Mouse (Mus musculus): ENCODE measurements around the gene Grid2.

Gene Grid2

GRCm38 (mm10) chr6:63609570-63609969 is 353.9 kb downstream of the Grid2 start:
- in situ Hi-C loops (cut with MboI, MseI) = no loop called here

GRCm38 (mm10) chr6:63635970-63636369 is 380.3 kb downstream of the Grid2 start:
- in situ Hi-C loops (cut with MboI, MseI) = no loop called here

GRCm38 (mm10) chr6:63659423-63659822 is 403.7 kb downstream of the Grid2 start:
- in situ Hi-C loops (cut with MboI, MseI) = no loop called here

- in situ Hi-C loops (cut with MboI, MseI) = loop anchor here in 1 of 2 experiments (10.0 kb wide), 1 partner anchor 619 kb away; no protein-coding TSS in a partner anchor
These were observed 430.0 kb downstream of the Grid2 start for GRCm38 (mm10) chr6:63685689-63686088.

GRCm38 (mm10) chr6:63701684-63702083 is 446.0 kb downstream of the Grid2 start:
- in situ Hi-C loops (cut with MboI, MseI) = loop anchor here in 1 of 2 experiments (10.0 kb wide), 1 partner anchor 257 kb away; no protein-coding TSS in a partner anchor

GRCm38 (mm10) chr6:63733740-63734139 is 478.1 kb downstream of the Grid2 start:
- in situ Hi-C loops (cut with MboI, MseI) = loop anchor here in 1 of 2 experiments (5.0 kb wide), 1 partner anchor 59 kb away; no protein-coding TSS in a partner anchor

- in situ Hi-C loops (cut with MboI, MseI) = no loop called here
These were observed 506.9 kb downstream of the Grid2 start for GRCm38 (mm10) chr6:63762535-63762934.

- in situ Hi-C loops (cut with MboI, MseI) = loop anchor here in 1 of 2 experiments (5.0 kb wide), 1 partner anchor 62 kb away; no protein-coding TSS in a partner anchor
These were observed 539.0 kb downstream of the Grid2 start for GRCm38 (mm10) chr6:63794679-63795078.

- in situ Hi-C loops (cut with MboI, MseI) = no loop called here
These were observed 564.6 kb downstream of the Grid2 start for GRCm38 (mm10) chr6:63820236-63820635.

- in situ Hi-C loops (cut with MboI, MseI) = no loop called here
These were observed 607.0 kb downstream of the Grid2 start for GRCm38 (mm10) chr6:63862628-63863027.

GRCm38 (mm10) chr6:63877088-63877764 is 621.5 kb downstream of the Grid2 start:
- in situ Hi-C loops (cut with MboI, MseI) = no loop called here

- in situ Hi-C loops (cut with MboI, MseI) = no loop called here
These were observed 622.2 kb downstream of the Grid2 start for GRCm38 (mm10) chr6:63877765-63878345.

GRCm38 (mm10) chr6:63894714-63895113 is 639.0 kb downstream of the Grid2 start:
- in situ Hi-C loops (cut with MboI, MseI) = no loop called here

GRCm38 (mm10) chr6:63898171-63898570 is 642.5 kb downstream of the Grid2 start:
- in situ Hi-C loops (cut with MboI, MseI) = no loop called here

- in situ Hi-C loops (cut with MboI, MseI) = loop anchor here in 1 of 2 experiments (10.0 kb wide), 1 partner anchor 1098 kb away; no protein-coding TSS in a partner anchor
These were observed 661.4 kb downstream of the Grid2 start for GRCm38 (mm10) chr6:63917035-63917570.

GRCm38 (mm10) chr6:63921951-63922350 is 666.3 kb downstream of the Grid2 start:
- in situ Hi-C loops (cut with MboI, MseI) = no loop called here

- in situ Hi-C loops (cut with MboI, MseI) = loop anchor here in 1 of 2 experiments (10.0 kb wide), 1 partner anchor 396 kb away; no protein-coding TSS in a partner anchor
These were observed 675.5 kb downstream of the Grid2 start for GRCm38 (mm10) chr6:63931201-63931600.

GRCm38 (mm10) chr6:63946721-63947120 is 691.0 kb downstream of the Grid2 start:
- in situ Hi-C loops (cut with MboI, MseI) = no loop called here

- in situ Hi-C loops (cut with MboI, MseI) = no loop called here
These were observed 708.1 kb downstream of the Grid2 start for GRCm38 (mm10) chr6:63963789-63964188.

- in situ Hi-C loops (cut with MboI, MseI) = no loop called here
These were observed 708.6 kb downstream of the Grid2 start for GRCm38 (mm10) chr6:63964269-63964668.

- in situ Hi-C loops (cut with MboI, MseI) = no loop called here
These were observed 709.1 kb downstream of the Grid2 start for GRCm38 (mm10) chr6:63964735-63965134.

- in situ Hi-C loops (cut with MboI, MseI) = no loop called here
These were observed 790.4 kb downstream of the Grid2 start for GRCm38 (mm10) chr6:64046084-64046483.

Measured in T-helper 17 cell (primary cell).